Mouse (Mus musculus): ENCODE measurements around the gene Zdhhc24. TPM values are rescaled to one million over a fixed set of nuclear protein-coding genes. Genes with fewer than 3 reads are reported as not detected.

Zdhhc24 gene
- polyA plus RNA-seq, 1 experiment from 2014 or later, result 12.2 TPM

DNA sequence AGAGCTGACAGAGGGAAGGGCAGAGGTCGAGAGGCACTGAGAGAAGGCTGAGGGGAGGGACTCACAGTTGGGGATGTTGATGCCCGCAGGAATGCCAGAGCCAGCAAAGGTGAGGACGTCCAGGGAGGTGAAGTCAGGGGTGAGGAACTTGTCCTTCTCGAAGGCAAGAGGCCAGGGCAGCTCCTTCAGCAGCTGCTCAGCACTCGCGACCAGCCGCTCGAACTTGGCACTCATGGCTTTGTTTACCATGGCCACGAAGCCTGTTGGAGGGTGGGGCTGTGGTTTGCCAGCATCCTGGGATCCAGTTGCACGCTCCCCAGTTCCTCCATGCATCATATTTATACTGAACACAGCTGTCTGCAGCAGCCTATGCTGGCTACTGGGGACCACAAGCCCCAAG, 38.4 kb downstream of the Zdhhc24 start:
- ATAC-seq (replicated peaks; ENCODE audit: low FRiP score), result no peak
- DNase-seq (ENCODE audit: low spot score), result no peak
- Histone ChIP-seq H3K27me3 (replicated peaks; ENCODE audit: control insufficient read depth, insufficient read depth, low read length) (no peaks in the 10 kb centered on the region), H3K4me2 (no peak overlapping the region), H3K4me3 (ENCODE audit: low read depth, low read length) (no peak overlapping the region), H3K36me3 (ENCODE audit: control insufficient read depth, insufficient read depth, low read length) (peaks cover 55% of the 10 kb centered on the region), H3K4me1 (replicated peaks; ENCODE audit: control insufficient read depth, insufficient read depth, low read length) (no peaks in the 10 kb centered on the region), H3K9ac (ENCODE audit: low read depth, low read length) (no peak overlapping the region), H3K9me3 (ENCODE audit: control insufficient read depth, low read length) (no peaks in the 10 kb centered on the region), H3K27ac (ENCODE audit: low read depth, low read length) (no peak overlapping the region)
- 86% methylated on average over 10 of the region's 10 CpGs for WGBS

DNA sequence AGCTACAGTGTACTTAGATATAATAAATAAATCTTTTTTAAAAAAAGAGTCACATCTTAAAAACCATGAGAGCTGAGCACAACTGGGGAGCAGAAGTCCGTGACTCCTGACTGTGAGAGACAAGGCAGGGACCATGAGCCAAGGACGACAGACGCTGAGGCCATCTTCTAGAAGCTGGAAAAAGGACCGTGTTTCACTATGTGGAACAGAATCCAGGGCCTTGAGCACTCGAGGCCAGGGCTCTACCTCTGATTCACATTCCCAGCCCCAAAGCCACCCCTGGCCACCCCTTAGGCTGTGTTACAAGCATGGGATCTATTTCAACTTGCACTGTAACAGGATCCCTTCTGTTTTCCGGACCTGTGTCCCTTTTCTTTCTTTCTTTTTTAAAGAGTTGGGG, 41.2 kb downstream of the Zdhhc24 start:
- H3K9me3 ChIP-seq (ENCODE audit: control insufficient read depth, low read length), result no peaks in the 10 kb centered on the region
- H3K9ac ChIP-seq (ENCODE audit: low read depth, low read length), result no peak overlapping the region
- 82% methylated on average over 6 of the region's 6 CpGs for WGBS
- ATAC-seq (replicated peaks; ENCODE audit: low FRiP score) (no peak), DNase-seq (ENCODE audit: low spot score) (no peak)
- H3K4me2 ChIP-seq, result no peak overlapping the region
- H3K27me3 ChIP-seq (replicated peaks; ENCODE audit: control insufficient read depth, insufficient read depth, low read length), result no peaks in the 10 kb centered on the region
- H3K4me1 ChIP-seq (replicated peaks; ENCODE audit: control insufficient read depth, insufficient read depth, low read length), result no peaks in the 10 kb centered on the region
- H3K36me3 ChIP-seq (ENCODE audit: control insufficient read depth, insufficient read depth, low read length), result peaks cover 55% of the 10 kb centered on the region
- no peak overlapping the region for H3K4me3 ChIP-seq (ENCODE audit: low read depth, low read length)
- no peak overlapping the region for H3K27ac ChIP-seq (ENCODE audit: low read depth, low read length)

DNA sequence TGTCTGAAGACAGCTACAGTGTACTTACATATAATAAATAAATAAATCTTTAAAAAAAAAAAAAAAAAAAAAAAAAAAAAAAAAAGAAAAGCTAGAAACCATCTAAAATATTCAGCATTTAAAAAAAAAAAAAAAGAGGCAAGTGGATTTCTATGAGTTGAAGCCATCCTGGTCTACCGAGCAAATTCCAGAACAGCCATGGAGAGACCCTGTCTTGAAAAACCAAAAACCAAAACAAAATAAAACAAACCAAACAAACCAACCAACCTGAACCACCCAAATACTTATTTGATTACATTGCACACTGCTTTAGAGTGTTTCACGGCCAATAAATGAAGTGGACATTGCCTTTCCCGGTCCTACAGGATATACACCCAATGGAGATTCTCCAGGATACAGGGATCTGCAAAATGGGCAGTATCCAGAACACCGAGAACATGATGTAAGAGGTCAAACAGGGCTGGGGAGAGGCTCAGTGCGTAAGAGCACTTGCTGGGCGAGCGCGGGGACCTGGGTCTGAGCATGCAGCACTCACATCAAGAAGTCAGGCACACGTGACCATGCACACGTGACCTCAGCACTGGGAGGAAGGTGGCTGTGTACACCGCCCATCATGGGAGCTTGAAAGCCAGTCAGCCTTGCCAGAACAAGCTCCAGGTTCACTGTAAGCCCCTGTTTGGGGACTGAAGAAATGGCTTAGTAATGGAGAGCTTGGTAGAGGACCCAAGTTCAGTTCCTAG, 46.8 kb downstream of the Zdhhc24 start:
- H3K27me3 ChIP-seq (replicated peaks; ENCODE audit: control insufficient read depth, insufficient read depth, low read length), result no peaks in the 10 kb centered on the region
- H3K4me1 ChIP-seq (replicated peaks; ENCODE audit: control insufficient read depth, insufficient read depth, low read length), result peaks cover 12% of the 10 kb centered on the region
- no peak overlapping the region for H3K4me3 ChIP-seq (ENCODE audit: low read depth, low read length)
- H3K4me2 ChIP-seq, result no peak overlapping the region
- WGBS, result 91% methylated on average over 11 of the region's 11 CpGs
- H3K27ac ChIP-seq (ENCODE audit: low read depth, low read length), result no peak overlapping the region
- no peak overlapping the region for H3K9ac ChIP-seq (ENCODE audit: low read depth, low read length)
- no peaks in the 10 kb centered on the region for H3K9me3 ChIP-seq (ENCODE audit: control insufficient read depth, low read length)
- no peak for DNase-seq (ENCODE audit: low spot score)
- no peak for ATAC-seq (replicated peaks; ENCODE audit: low FRiP score)
- H3K36me3 ChIP-seq (ENCODE audit: control insufficient read depth, insufficient read depth, low read length), result peaks cover 41% of the 10 kb centered on the region

DNA sequence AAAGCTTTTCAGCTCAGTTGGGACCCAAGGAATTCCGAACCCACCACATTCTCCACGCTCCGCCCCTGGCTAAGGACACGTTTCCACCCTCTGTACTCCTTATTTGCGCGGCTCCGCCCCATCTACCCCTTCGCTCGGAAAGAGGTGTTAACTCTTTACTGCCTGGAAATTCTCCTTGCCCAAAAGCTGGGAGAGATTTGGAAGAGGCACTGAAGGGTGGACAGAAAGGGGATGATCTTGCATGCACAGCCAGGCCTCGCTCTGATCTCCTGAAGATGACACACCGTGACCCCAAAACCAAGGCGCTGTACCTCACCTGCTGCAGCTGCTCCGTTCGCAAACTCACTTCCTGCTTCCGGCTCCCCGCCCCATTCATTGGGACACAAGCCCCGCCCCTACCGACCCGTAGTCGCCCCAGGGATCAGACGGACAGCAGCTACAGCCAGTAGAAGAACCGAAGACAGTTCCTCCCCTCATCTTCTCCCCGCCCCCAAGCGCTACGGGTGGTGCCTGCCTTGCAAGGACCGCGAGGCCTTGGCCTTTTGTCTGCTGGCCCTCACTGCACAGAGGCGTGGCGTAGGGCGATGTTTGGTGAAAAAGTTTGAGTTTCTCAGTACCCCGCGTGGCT, 49.5 kb downstream of the Zdhhc24 start, which contains the start of gene Dpp3:
Dpp3 (minus strand) TSS at position 384 of the 628 bp plus-strand sequence.
- Histone ChIP-seq H3K4me3 (ENCODE audit: low read depth, low read length) (peak within 1 kb of the TSS; percentile 71), H3K4me1 (replicated peaks; ENCODE audit: control insufficient read depth, insufficient read depth, low read length) (peaks cover 12% of the 10 kb centered on the region), H3K36me3 (ENCODE audit: control insufficient read depth, insufficient read depth, low read length) (peaks cover 18% of the 10 kb centered on the region), H3K4me2 (peak within 1 kb of the TSS; percentile 81), H3K9me3 (ENCODE audit: control insufficient read depth, low read length) (no peaks in the 10 kb centered on the region), H3K9ac (ENCODE audit: low read depth, low read length) (peak within 1 kb of the TSS; percentile 57), H3K27ac (ENCODE audit: low read depth, low read length) (0 out of 2 replicates have a peak within 1 kb of the TSS, but pooled peaks have one; percentile 29), H3K27me3 (replicated peaks; ENCODE audit: control insufficient read depth, insufficient read depth, low read length) (no peaks in the 10 kb centered on the region)
- under 1% methylated on average over 32 of the region's 32 CpGs for WGBS
- DNase-seq (ENCODE audit: low spot score) (peak; percentile 99), ATAC-seq (replicated peaks; ENCODE audit: low FRiP score) (peak; percentile 99)

DNA sequence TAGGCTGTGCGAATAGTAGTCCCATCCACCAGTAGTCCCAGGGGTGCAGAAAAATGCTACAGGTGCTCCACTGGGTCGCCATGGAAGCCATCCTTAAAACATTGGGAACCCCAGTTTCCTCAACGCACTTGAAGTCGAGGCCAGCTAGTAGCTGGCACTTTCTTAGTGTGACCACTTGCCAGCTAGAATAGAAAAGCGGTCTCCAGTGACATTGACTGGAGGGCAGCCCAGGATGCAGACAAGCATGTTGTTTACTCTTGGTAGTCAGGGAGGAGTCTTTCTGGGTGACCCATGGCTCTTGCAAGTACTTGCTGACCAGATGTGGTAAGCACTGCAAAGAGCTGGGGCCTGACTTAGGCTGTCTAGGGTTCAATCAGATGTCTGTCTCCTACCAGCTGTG, 50.3 kb downstream of the Zdhhc24 start:
- H3K4me2 ChIP-seq, result peak overlapping the region; percentile 81
- peak overlapping the region; percentile 57 for H3K9ac ChIP-seq (ENCODE audit: low read depth, low read length)
- H3K4me3 ChIP-seq (ENCODE audit: low read depth, low read length), result peak overlapping the region; percentile 71
- H3K4me1 ChIP-seq (replicated peaks; ENCODE audit: control insufficient read depth, insufficient read depth, low read length), result peaks cover 12% of the 10 kb centered on the region
- 62% methylated on average over 5 of the region's 5 CpGs for WGBS
- H3K36me3 ChIP-seq (ENCODE audit: control insufficient read depth, insufficient read depth, low read length), result peaks cover 13% of the 10 kb centered on the region
- ATAC-seq (replicated peaks; ENCODE audit: low FRiP score) (no peak), DNase-seq (ENCODE audit: low spot score) (no peak)
- H3K27ac ChIP-seq (ENCODE audit: low read depth, low read length), result 0 out of 2 replicates have a peak overlapping the region, but pooled peaks have one; percentile 29
- H3K9me3 ChIP-seq (ENCODE audit: control insufficient read depth, low read length), result no peaks in the 10 kb centered on the region
- H3K27me3 ChIP-seq (replicated peaks; ENCODE audit: control insufficient read depth, insufficient read depth, low read length), result no peaks in the 10 kb centered on the region

Other genes with a start within 250 kb of the Zdhhc24 start
- gene Gm960, start 180.0 kb upstream of the Zdhhc24 start, polyA plus RNA-seq (2014; fragmentation: Nextera tagmentation; extraction: Ambion mirVana), result 0.82 and 2.0 TPM in 2 replicates
- 0.75 and 0.97 TPM in 2 replicates for gene Sptbn2, start 167.5 kb upstream of the Zdhhc24 start, polyA plus RNA-seq (2014; fragmentation: Nextera tagmentation; extraction: Ambion mirVana)
- 36.0 and 44.0 TPM in 2 replicates for gene Rbm4b, start 122.2 kb upstream of the Zdhhc24 start, polyA plus RNA-seq (2014; fragmentation: Nextera tagmentation; extraction: Ambion mirVana)
- gene Rbm4, start 84.8 kb upstream of the Zdhhc24 start, polyA plus RNA-seq (2014; fragmentation: Nextera tagmentation; extraction: Ambion mirVana), result 49.9 and 54.0 TPM in 2 replicates
- 19.4 and 30.1 TPM in 2 replicates for gene Gm21992, start 67.1 kb upstream of the Zdhhc24 start, polyA plus RNA-seq (2014; fragmentation: Nextera tagmentation; extraction: Ambion mirVana)
- 92.4 and 104 TPM in 2 replicates for gene Rbm14, start 67.0 kb upstream of the Zdhhc24 start, polyA plus RNA-seq (2014; fragmentation: Nextera tagmentation; extraction: Ambion mirVana)
- gene Ccs, start 39.3 kb upstream of the Zdhhc24 start, polyA plus RNA-seq (2014; fragmentation: Nextera tagmentation; extraction: Ambion mirVana), result 46.2 and 49.8 TPM in 2 replicates
- 0.05 TPM in 1 of 2 replicates, not detected in the other for gene Ccdc87, start 39.3 kb upstream of the Zdhhc24 start, polyA plus RNA-seq (2014; fragmentation: Nextera tagmentation; extraction: Ambion mirVana)
- gene Ctsf, start 23.5 kb upstream of the Zdhhc24 start, polyA plus RNA-seq (2014; fragmentation: Nextera tagmentation; extraction: Ambion mirVana), result 13.2 and 13.3 TPM in 2 replicates
- gene Actn3, start 759 bp upstream of the Zdhhc24 start, polyA plus RNA-seq (2014; fragmentation: Nextera tagmentation; extraction: Ambion mirVana), result 1.9 and 2.1 TPM in 2 replicates
- gene Bbs1, start 28.0 kb downstream of the Zdhhc24 start, polyA plus RNA-seq (2014; fragmentation: Nextera tagmentation; extraction: Ambion mirVana), result 1.2 and 2.5 TPM in 2 replicates
- gene Dpp3, start 49.6 kb downstream of the Zdhhc24 start, polyA plus RNA-seq (2014; fragmentation: Nextera tagmentation; extraction: Ambion mirVana), result 114 and 131 TPM in 2 replicates
- 0.34 and 0.39 TPM in 2 replicates for gene Peli3, start 64.5 kb downstream of the Zdhhc24 start, polyA plus RNA-seq (2014; fragmentation: Nextera tagmentation; extraction: Ambion mirVana)
- gene Mrpl11, start 83.5 kb downstream of the Zdhhc24 start, polyA plus RNA-seq (2014; fragmentation: Nextera tagmentation; extraction: Ambion mirVana), result 138 and 139 TPM in 2 replicates
- gene Npas4, start 111.6 kb downstream of the Zdhhc24 start, polyA plus RNA-seq (2014; fragmentation: Nextera tagmentation; extraction: Ambion mirVana), result 0.04 TPM in 1 of 2 replicates, not detected in the other
- 6.2 and 6.6 TPM in 2 replicates for gene Slc29a2, start 145.2 kb downstream of the Zdhhc24 start, polyA plus RNA-seq (2014; fragmentation: Nextera tagmentation; extraction: Ambion mirVana)
- 19.1 and 21.3 TPM in 2 replicates for gene B4gat1, start 160.2 kb downstream of the Zdhhc24 start, polyA plus RNA-seq (2014; fragmentation: Nextera tagmentation; extraction: Ambion mirVana)
- gene AC124502.3, start 160.2 kb downstream of the Zdhhc24 start, polyA plus RNA-seq (2014; fragmentation: Nextera tagmentation; extraction: Ambion mirVana), result 1.1 TPM in 2 replicates
- gene Brms1, start 162.7 kb downstream of the Zdhhc24 start, polyA plus RNA-seq (2014; fragmentation: Nextera tagmentation; extraction: Ambion mirVana), result 61.2 and 61.3 TPM in 2 replicates
- 1.3 and 1.4 TPM in 2 replicates for gene Rin1, start 171.8 kb downstream of the Zdhhc24 start, polyA plus RNA-seq (2014; fragmentation: Nextera tagmentation; extraction: Ambion mirVana)
- 28.6 and 29.3 TPM in 2 replicates for gene Cd248, start 189.4 kb downstream of the Zdhhc24 start, polyA plus RNA-seq (2014; fragmentation: Nextera tagmentation; extraction: Ambion mirVana)
- gene Tmem151a, start 206.9 kb downstream of the Zdhhc24 start, polyA plus RNA-seq (2014; fragmentation: Nextera tagmentation; extraction: Ambion mirVana), result 2.6 TPM in 2 replicates
- gene Yif1a, start 209.9 kb downstream of the Zdhhc24 start, polyA plus RNA-seq (2014; fragmentation: Nextera tagmentation; extraction: Ambion mirVana), result 77.8 and 83.4 TPM in 2 replicates
- 8.4 and 9.5 TPM in 2 replicates for gene Cnih2, start 219.9 kb downstream of the Zdhhc24 start, polyA plus RNA-seq (2014; fragmentation: Nextera tagmentation; extraction: Ambion mirVana)
- gene Rab1b, start 228.4 kb downstream of the Zdhhc24 start, polyA plus RNA-seq (2014; fragmentation: Nextera tagmentation; extraction: Ambion mirVana), result 180 and 185 TPM in 2 replicates
- gene Klc2, start 239.9 kb downstream of the Zdhhc24 start, polyA plus RNA-seq (2014; fragmentation: Nextera tagmentation; extraction: Ambion mirVana), result 7.3 and 8.3 TPM in 2 replicates